ENCODE assay signal across 8 mouse cellular contexts in genomic region chr1:63272741-63273338, GRCm38 (mm10). TPM values are rescaled to one million over a fixed set of nuclear protein-coding genes. Genes with fewer than 3 reads are reported as not detected.
DNase-seq lines count a peak whose midpoint lies in the region; ATAC-seq lines count a peak whose summit lies in the region.

Gene Zdbf2 (plus strand): TSS chr1:63273265.

- H3K4me2 ChIP-seq in midbrain, embryonic 16.5 days (ENCODE audit: low read length) = peak within 1 kb of the TSS; percentile 51

- H3K4me1 ChIP-seq in forebrain, embryonic 10.5 days = peaks cover 28% of the 10 kb centered on the region
- H3K4me1 ChIP-seq in midbrain, embryonic 16.5 days (ENCODE audit: control insufficient read depth, insufficient read depth, low read length) = no peaks in the 10 kb centered on the region; the same call in 1 of the 2 replicates

- no peaks in the 10 kb centered on the region for H3K9me3 ChIP-seq in forebrain, embryonic 10.5 days
- no peaks in the 10 kb centered on the region for H3K9me3 ChIP-seq in midbrain, embryonic 16.5 days (replicated peaks; ENCODE audit: control insufficient read depth, low read length, poor library complexity, severe bottlenecking)

- no peaks in the 10 kb centered on the region for H3K36me3 ChIP-seq in forebrain, embryonic 10.5 days (replicated peaks)
- no peaks in the 10 kb centered on the region for H3K36me3 ChIP-seq in midbrain, embryonic 16.5 days (ENCODE audit: control insufficient read depth, insufficient read depth, low read length)

- H3K27ac ChIP-seq in forebrain, embryonic 10.5 days = peak within 1 kb of the TSS; percentile 93
- H3K27ac ChIP-seq in midbrain, embryonic 16.5 days (ENCODE audit: low read length) = peak within 1 kb of the TSS; percentile 77

- DNase-seq in kidney, postnatal 10 days = peak; percentile 44
- no peak for DNase-seq in kidney, postnatal 36 days
- DNase-seq in adrenal gland, postnatal 4 days (ENCODE audit: low spot score in 2 of 2) = no peak
- DNase-seq in forebrain, embryonic 10.5 days (ENCODE audit: extremely low spot score, low spot score) = peak; percentile 79
- no peak for DNase-seq in layer of hippocampus, postnatal 25 days (ENCODE audit: extremely low spot score in 1 of 2, low spot score in 1 of 2)
- no peak for DNase-seq in adipocyte (ENCODE audit: low spot score)
- no peak for DNase-seq in thymus, postnatal 25 days

- H3K9ac ChIP-seq in midbrain, embryonic 16.5 days (ENCODE audit: low read depth, low read length) = peak within 1 kb of the TSS; percentile 73

- 2% methylated on average over 49 of the region's 49 CpGs for WGBS in forebrain, embryonic 10.5 days
- WGBS in midbrain, embryonic 16.5 days = under 1% methylated on average over 47 of the region's 49 CpGs

- peaks cover 98% of the 10 kb centered on the region for H3K27me3 ChIP-seq in forebrain, embryonic 10.5 days (ENCODE audit: poor library complexity, severe bottlenecking)
- peaks cover 25% of the 10 kb centered on the region for H3K27me3 ChIP-seq in midbrain, embryonic 16.5 days (ENCODE audit: control insufficient read depth, insufficient read depth, low read depth, low read length)

- peak; percentile 96 for ATAC-seq in midbrain, embryonic 16.5 days

- H3K4me3 ChIP-seq in forebrain, embryonic 10.5 days = peak within 1 kb of the TSS; percentile 75
- peak within 1 kb of the TSS; percentile 57 for H3K4me3 ChIP-seq in midbrain, embryonic 16.5 days (ENCODE audit: low read depth, low read length)

RNA-seq across cellular contexts. Expression of gene Zdbf2, which starts in this region (rescaled TPM):
- 10 to 100 TPM; 17.7 to 21.8 TPM for total RNA-seq in adrenal gland, postnatal 4 days (2021)
- 21.6 and 25.1 TPM in 2 replicates for polyA plus RNA-seq in forebrain, embryonic 10.5 days (2016; fragmentation: Nextera tagmentation; extraction: Ambion mirVana)
- total RNA-seq in layer of hippocampus, postnatal 25 days (2021) = 10 to 100 TPM; 16.4 to 20.8 TPM
- 35.4 and 50.3 TPM in 2 replicates for polyA plus RNA-seq in midbrain, embryonic 16.5 days (2015; fragmentation: Nextera tagmentation; extraction: Ambion mirVana)

Comparison
In these comparisons a context has a peak if more than half of its experiments do, and no peak if none do; other contexts are left out.
1. DNase-seq: peak in kidney, postnatal 10 days (single experiment) and forebrain, embryonic 10.5 days (single experiment); none in kidney, postnatal 36 days (0 of 2), adrenal gland, postnatal 4 days (0 of 2), layer of hippocampus, postnatal 25 days (0 of 2), adipocyte (single experiment) and thymus, postnatal 25 days (single experiment).